ENCODE assay signal across 9 mouse cellular contexts in genomic region chrX:151049661-151050215, GRCm38 (mm10). TPM values are rescaled to one million over a fixed set of nuclear protein-coding genes. Genes with fewer than 3 reads are reported as not detected.
DNase-seq lines count a peak whose midpoint lies in the region; ATAC-seq and TF ChIP-seq lines count a peak whose summit lies in the region.
"Had no signal": no experiment of that assay in that cellular context is flagged by ENCODE, and none has a peak within 500 bp of the region (broad histone marks: within the 10 kb centered on the region; RNA-seq: fewer than 3 reads in every experiment).

No protein-coding gene starts in this region.

- no peak overlapping the region for H3K9ac ChIP-seq in kidney, embryonic 15.5 days
- no peak overlapping the region for H3K9ac ChIP-seq in forebrain, postnatal 0 days
- no peak overlapping the region for H3K9ac ChIP-seq in midbrain, embryonic 13.5 days (replicated peaks)

- no peaks in the 10 kb centered on the region for H3K36me3 ChIP-seq in kidney, embryonic 15.5 days
- H3K36me3 ChIP-seq in forebrain, postnatal 0 days (ENCODE audit: insufficient read depth): no peaks in the 10 kb centered on the region
- H3K36me3 ChIP-seq in midbrain, embryonic 13.5 days: no peaks in the 10 kb centered on the region

- H3K4me2 ChIP-seq in kidney, embryonic 15.5 days: peak overlapping the region; percentile 64
- H3K4me2 ChIP-seq in forebrain, postnatal 0 days (ENCODE audit: low read depth): peak overlapping the region; percentile 55
- H3K4me2 ChIP-seq in midbrain, embryonic 13.5 days (replicated peaks): peak overlapping the region; percentile 69

- no peak for ATAC-seq in kidney, embryonic 15.5 days (replicated peaks; ENCODE audit: low FRiP score)
- no peak for ATAC-seq in forebrain, postnatal 0 days
- ATAC-seq in midbrain, embryonic 13.5 days: no peak

- WGBS in kidney, embryonic 15.5 days: 46% methylated on average over 8 of the region's 8 CpGs
- 48% methylated on average over 8 of the region's 8 CpGs for WGBS in forebrain, postnatal 0 days
- 56% methylated on average over 8 of the region's 8 CpGs for WGBS in midbrain, embryonic 13.5 days

- no peak for TF ChIP-seq CTCF in cortical plate, adult 2 months (IDR thresholded peaks at IDR 0.05; ENCODE audit: extremely low read depth, insufficient read depth, low read length)
- no peak for TF ChIP-seq CTCF in forebrain, postnatal 0 days (IDR thresholded peaks at IDR 0.05; ENCODE audit: low read depth)
- TF ChIP-seq CTCF in left cerebral cortex, adult 2 months (IDR thresholded peaks at IDR 0.05): no peak

- TF ChIP-seq POLR2A in cortical plate, adult 2 months (IDR thresholded peaks at IDR 0.05; ENCODE audit: extremely low read depth, insufficient read depth, low read length): no peak

- H3K9me3 ChIP-seq in kidney, embryonic 15.5 days (replicated peaks): no peaks in the 10 kb centered on the region
- H3K9me3 ChIP-seq in forebrain, postnatal 0 days (ENCODE audit: low read length): no peaks in the 10 kb centered on the region
- H3K9me3 ChIP-seq in midbrain, embryonic 13.5 days: no peaks in the 10 kb centered on the region

- no peak overlapping the region for H3K27ac ChIP-seq in kidney, embryonic 15.5 days
- H3K27ac ChIP-seq in cortical plate, adult 2 months (ENCODE audit: insufficient read depth, low read length): no peak overlapping the region
- no peak overlapping the region for H3K27ac ChIP-seq in forebrain, postnatal 0 days (ENCODE audit: low read depth, low read length)
- no peak overlapping the region for H3K27ac ChIP-seq in midbrain, embryonic 13.5 days
- no peak overlapping the region for H3K27ac ChIP-seq in left cerebral cortex, adult 2 months

- H3K4me1 ChIP-seq in kidney, embryonic 15.5 days: peaks cover 29% of the 10 kb centered on the region
- peaks cover 2% of the 10 kb centered on the region; the same call in 1 of the 2 replicates for H3K4me1 ChIP-seq in cortical plate, adult 2 months (ENCODE audit: control insufficient read depth, insufficient read depth, low read length)
- peaks cover 4% of the 10 kb centered on the region; the same call in 1 of the 2 replicates for H3K4me1 ChIP-seq in forebrain, postnatal 0 days (ENCODE audit: insufficient read depth)
- peaks cover 29% of the 10 kb centered on the region for H3K4me1 ChIP-seq in midbrain, embryonic 13.5 days (replicated peaks)

- intact Hi-C loops in left cerebral cortex, adult 2 months (cut with DNase I): loop anchor here (5.0 kb wide), 1 partner anchor 38 kb away; no protein-coding TSS in a partner anchor
- intact Hi-C loops in gastrocnemius, postnatal 36 days (cut with DNase I): no loop called here

- H3K4me3 ChIP-seq in kidney, embryonic 15.5 days (replicated peaks): no peak overlapping the region
- peak overlapping the region; percentile 6; the same call in 1 of the 2 replicates for H3K4me3 ChIP-seq in cortical plate, adult 2 months (ENCODE audit: insufficient read depth, low read length)
- no peak overlapping the region for H3K4me3 ChIP-seq in forebrain, postnatal 0 days (ENCODE audit: low read depth, low read length)
- H3K4me3 ChIP-seq in midbrain, embryonic 13.5 days (replicated peaks): no peak overlapping the region
- no peak overlapping the region for H3K4me3 ChIP-seq in left cerebral cortex, adult 2 months
- H3K4me3 ChIP-seq: erythroblast, embryonic 14.5 days had no signal

- H3K27me3 ChIP-seq in kidney, embryonic 15.5 days: 0 out of 2 replicates have a peak, but pooled peaks cover 4% of the 10 kb centered on the region
- H3K27me3 ChIP-seq in forebrain, postnatal 0 days (ENCODE audit: insufficient read depth, low read length): no peaks in the 10 kb centered on the region
- no peaks in the 10 kb centered on the region for H3K27me3 ChIP-seq in midbrain, embryonic 13.5 days

- DNase-seq in kidney, postnatal 25 days: no peak
- DNase-seq in forebrain, postnatal 0 days: no peak
- no peak for DNase-seq in left cerebral cortex, adult 2 months (ENCODE audit: extremely low spot score in 1 of 2, low spot score in 2 of 2)
- no peak for DNase-seq in gastrocnemius, postnatal 36 days
- DNase-seq in adrenal gland, postnatal 36 days: no peak

RNA-seq across cellular contexts. Expression of gene Fgd1, which starts 3.8 kb away (rescaled TPM):
- polyA plus RNA-seq in kidney, embryonic 15.5 days (2015; fragmentation: Nextera tagmentation; extraction: Ambion mirVana): 11.9 and 14.5 TPM in 2 replicates
- polyA plus RNA-seq in cortical plate, adult 2 months (2012; rRNA removed): 14.0 and 15.8 TPM in 2 replicates
- total RNA-seq in forebrain, postnatal 0 days (2014; rRNA removed): 37.2 and 42.1 TPM in 2 replicates
- 10.2 and 14.6 TPM in 2 replicates for polyA plus RNA-seq in forebrain, postnatal 0 days (2015; fragmentation: Nextera tagmentation; extraction: Ambion mirVana)
- polyA plus RNA-seq in midbrain, embryonic 13.5 days (2015; fragmentation: Nextera tagmentation; extraction: Ambion mirVana): 11.6 and 13.0 TPM in 2 replicates
- total RNA-seq in left cerebral cortex, adult 2 months (2021): 10 to 100 TPM; 18.7 to 22.7 TPM
- total RNA-seq in gastrocnemius, postnatal 36 days (2021): 1 to 10 TPM; 2.0 to 2.1 TPM
- total RNA-seq in adrenal gland, postnatal 36 days (2021): 10 to 100 TPM; 20.3 to 26.7 TPM
- polyA plus RNA-seq: erythroblast, embryonic 14.5 days had no signal

RNA-seq across cellular contexts. Expression of gene Gnl3l, which starts 32.6 kb away (rescaled TPM):
- 30.4 and 31.2 TPM in 2 replicates for polyA plus RNA-seq in kidney, embryonic 15.5 days (2015; fragmentation: Nextera tagmentation; extraction: Ambion mirVana)
- 78.9 and 79.7 TPM in 2 replicates for polyA plus RNA-seq in cortical plate, adult 2 months (2012; rRNA removed)
- total RNA-seq in forebrain, postnatal 0 days (2014; rRNA removed): 151 and 179 TPM in 2 replicates
- polyA plus RNA-seq in forebrain, postnatal 0 days (2015; fragmentation: Nextera tagmentation; extraction: Ambion mirVana): 78.4 and 98.6 TPM in 2 replicates
- polyA plus RNA-seq in midbrain, embryonic 13.5 days (2015; fragmentation: Nextera tagmentation; extraction: Ambion mirVana): 74.1 and 80.0 TPM in 2 replicates
- 100 to 1,000 TPM; 182 to 201 TPM for total RNA-seq in left cerebral cortex, adult 2 months (2021)
- total RNA-seq in gastrocnemius, postnatal 36 days (2021): 10 to 100 TPM; 28.0 to 36.6 TPM
- 10 to 100 TPM; 74.1 to 76.4 TPM for total RNA-seq in adrenal gland, postnatal 36 days (2021)

RNA-seq across cellular contexts. Expression of gene Tsr2, which starts 46.6 kb away (rescaled TPM):
- 38.6 and 43.2 TPM in 2 replicates for polyA plus RNA-seq in kidney, embryonic 15.5 days (2015; fragmentation: Nextera tagmentation; extraction: Ambion mirVana)
- polyA plus RNA-seq in cortical plate, adult 2 months (2012; rRNA removed): 60.0 and 65.9 TPM in 2 replicates
- 42.9 and 47.0 TPM in 2 replicates for total RNA-seq in forebrain, postnatal 0 days (2014; rRNA removed)
- polyA plus RNA-seq in forebrain, postnatal 0 days (2015; fragmentation: Nextera tagmentation; extraction: Ambion mirVana): 45.5 and 46.1 TPM in 2 replicates
- polyA plus RNA-seq in midbrain, embryonic 13.5 days (2015; fragmentation: Nextera tagmentation; extraction: Ambion mirVana): 34.8 and 38.3 TPM in 2 replicates
- total RNA-seq in left cerebral cortex, adult 2 months (2021): 10 to 100 TPM; 71.9 to 79.8 TPM
- 1 to 10 TPM; 5.6 to 6.4 TPM for total RNA-seq in gastrocnemius, postnatal 36 days (2021)
- 10 to 100 TPM; 40.0 to 46.2 TPM for total RNA-seq in adrenal gland, postnatal 36 days (2021)

Comparison
In these comparisons a context has a peak if more than half of its experiments do, and no peak if none do; other contexts are left out.
1. RNA of gene Fgd1, which starts 3.8 kb away (total RNA-seq): 37.2 to 42.1 TPM in forebrain, postnatal 0 days, 20.3 to 26.7 TPM in adrenal gland, postnatal 36 days and 18.7 to 22.7 TPM in left cerebral cortex, adult 2 months; 2.0 to 2.1 TPM in gastrocnemius, postnatal 36 days; every median in the first group is over 4 times any median in the second.
2. Peak in every context shown above with its lines, with median percentiles within 50 percentile points of each other: H3K4me2 ChIP-seq.